Mouse (Mus musculus) erythroblast, embryonic 14.5 days (primary cell): ENCODE measurements around the gene AC161166.1. TPM values are rescaled to one million over a fixed set of nuclear protein-coding genes. Genes with fewer than 3 reads are reported as not detected.
"Not testable (repeated sequence)": the region's sequence is repeated elsewhere in the genome, so short reads cannot be mapped to it uniquely, and the experiment has no call there.

Experiments
- H3K27me3 ChIP-seq: 2 replicates; pipeline ENCODE4 v1.6.1; 2012; ENCODE audit warnings: inconsistent platforms; ENCODE audit not compliant: control insufficient read depth
- H3K36me3 ChIP-seq: 2 replicates; pipeline ENCODE4 v1.6.1; 2012; ENCODE audit warnings: mild to moderate bottlenecking, inconsistent platforms; ENCODE audit not compliant: control insufficient read depth
- H3K4me1 ChIP-seq: 2 replicates; pipeline ENCODE4 v1.6.1; 2012; ENCODE audit warnings: inconsistent platforms; ENCODE audit not compliant: control insufficient read depth
- H3K4me3 ChIP-seq: replicated peaks from 2 replicates; pipeline ENCODE3; 2012; ENCODE audit warnings: moderate library complexity, mild to moderate bottlenecking, inconsistent platforms
- H3K9me3 ChIP-seq: 2 replicates; pipeline ENCODE4 v1.6.1; 2012; ENCODE audit warnings: low read length, inconsistent platforms, mixed read lengths; ENCODE audit not compliant: control insufficient read depth
- GATA1 ChIP-seq: IDR thresholded peaks from 2 replicates; pipeline ENCODE4 v1.6.1; 2012; ENCODE audit warnings: low read length, inconsistent platforms, mixed read lengths
- TAL1 ChIP-seq: IDR thresholded peaks from 3 replicates; pipeline ENCODE4 v1.6.1; 2012; ENCODE audit warnings: low read length, inconsistent platforms, mixed read lengths
- polyA plus RNA-seq: library from polyadenylated mRNA; stranded (reverse); fragments of >175 nt; gene quantifications from 2 replicates; pipeline ENCODE4 v1.2.3, GENCODE M21; 2012

AC161166.1 gene
- polyA plus RNA-seq, 1 experiment, result not detected

DNA sequence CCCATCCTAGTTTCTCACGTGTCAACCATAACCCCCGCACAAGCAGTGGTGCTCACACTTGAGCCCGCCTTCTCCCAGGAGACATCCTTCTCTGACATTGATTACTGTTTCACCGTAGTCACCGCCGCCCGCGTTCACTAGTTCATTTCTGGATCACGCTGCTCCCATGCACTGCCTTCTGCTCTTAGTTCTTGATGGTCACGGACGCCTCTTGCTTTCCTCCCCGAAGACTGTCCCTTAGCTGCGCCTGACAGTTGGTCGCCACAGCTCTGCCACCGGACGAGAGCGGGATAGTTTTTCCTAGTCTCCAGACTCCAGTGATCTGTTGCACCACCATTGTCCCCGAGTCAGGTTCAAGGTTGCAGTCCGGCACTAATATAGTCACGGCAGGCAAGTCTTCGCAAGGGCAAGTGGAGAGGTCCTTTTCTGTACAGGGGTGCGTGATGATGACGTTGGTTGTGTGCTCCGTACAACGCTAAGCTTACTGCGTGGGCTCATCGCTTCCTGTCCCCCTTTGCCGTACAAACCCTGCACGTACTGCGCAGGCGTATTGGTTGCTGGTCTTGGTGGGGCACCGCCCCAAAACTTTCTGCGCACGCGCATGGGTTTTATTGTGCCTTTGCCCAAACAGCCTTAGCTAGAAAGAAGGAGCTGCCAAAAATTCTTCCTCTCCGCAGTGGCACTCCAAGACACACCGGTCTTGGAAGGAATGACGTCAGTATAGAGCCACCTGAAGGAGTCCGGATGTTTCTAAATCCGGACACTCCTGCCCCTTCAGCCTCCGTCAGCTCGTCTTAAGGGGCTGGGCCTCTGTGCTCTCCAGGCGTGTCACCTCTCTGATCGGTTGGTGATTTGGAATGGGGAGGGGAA lies 18.0 kb upstream of the AC161166.1 start, which contains the start of gene Irgq:
Gene Irgq, plus strand, starts transcription at position 628 of the 870 bp plus-strand sequence.
- H3K4me3 ChIP-seq, result peak within 1 kb of the TSS; percentile 84
- no peaks in the 10 kb centered on the region for H3K27me3 ChIP-seq
- TF ChIP-seq GATA1, result no peak
- no peak for TF ChIP-seq TAL1
- peaks cover 15% of the 10 kb centered on the region for H3K36me3 ChIP-seq
- 0 out of 2 replicates have a peak, but pooled peaks cover 6% of the 10 kb centered on the region for H3K9me3 ChIP-seq
- H3K4me1 ChIP-seq, result peaks cover 42% of the 10 kb centered on the region

DNA sequence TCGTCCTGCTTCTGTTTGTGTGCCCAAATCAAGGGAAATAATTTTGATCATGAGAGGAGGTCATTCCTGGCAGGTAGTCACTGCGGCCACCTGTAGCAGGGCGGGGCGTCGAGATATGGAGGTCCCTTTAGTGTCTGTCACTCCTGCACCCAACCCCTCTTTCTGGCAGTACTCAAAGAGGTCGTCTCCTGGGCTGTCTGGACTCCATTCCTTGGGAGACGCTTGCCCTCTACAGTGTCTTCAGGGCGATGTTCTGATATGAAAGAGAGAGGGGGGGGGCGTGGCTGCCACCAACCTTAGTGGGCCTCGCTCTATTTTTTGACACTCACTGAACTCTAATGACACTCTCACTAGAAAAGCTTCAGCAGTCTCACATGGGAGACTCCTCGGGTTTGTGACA lies 17.3 kb upstream of the AC161166.1 start:
- TF ChIP-seq GATA1 (no peak), TAL1 (no peak)
- Histone ChIP-seq H3K36me3 (peaks cover 15% of the 10 kb centered on the region), H3K9me3 (0 out of 2 replicates have a peak, but pooled peaks cover 6% of the 10 kb centered on the region), H3K4me3 (peak overlapping the region; percentile 84), H3K27me3 (no peaks in the 10 kb centered on the region), H3K4me1 (peaks cover 42% of the 10 kb centered on the region)

DNA sequence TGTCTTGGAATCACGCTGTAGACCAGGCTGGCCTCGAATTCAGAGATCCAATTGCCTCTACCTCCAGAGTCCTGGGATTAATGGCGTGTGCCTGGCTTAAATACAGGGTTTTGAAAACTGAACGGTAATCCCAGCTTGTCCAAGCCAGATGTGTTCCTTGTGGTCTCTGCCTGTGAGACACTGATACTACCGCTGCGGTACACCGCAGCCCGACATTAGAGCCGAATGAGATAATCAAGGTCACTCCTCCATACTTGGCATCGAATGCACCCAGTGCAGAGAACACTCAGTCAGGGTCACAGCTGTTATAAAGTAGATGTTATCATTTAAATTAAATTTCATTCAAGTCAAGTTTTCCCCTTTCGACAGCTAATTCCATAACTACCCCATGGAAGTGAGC lies 16.6 kb upstream of the AC161166.1 start:
- peaks cover 42% of the 10 kb centered on the region for H3K4me1 ChIP-seq
- H3K27me3 ChIP-seq, result no peaks in the 10 kb centered on the region
- 0 out of 2 replicates have a peak, but pooled peaks cover 4% of the 10 kb centered on the region for H3K9me3 ChIP-seq
- H3K36me3 ChIP-seq, result peaks cover 8% of the 10 kb centered on the region
- TF ChIP-seq GATA1 (no peak), TAL1 (no peak)
- no peak overlapping the region for H3K4me3 ChIP-seq

DNA sequence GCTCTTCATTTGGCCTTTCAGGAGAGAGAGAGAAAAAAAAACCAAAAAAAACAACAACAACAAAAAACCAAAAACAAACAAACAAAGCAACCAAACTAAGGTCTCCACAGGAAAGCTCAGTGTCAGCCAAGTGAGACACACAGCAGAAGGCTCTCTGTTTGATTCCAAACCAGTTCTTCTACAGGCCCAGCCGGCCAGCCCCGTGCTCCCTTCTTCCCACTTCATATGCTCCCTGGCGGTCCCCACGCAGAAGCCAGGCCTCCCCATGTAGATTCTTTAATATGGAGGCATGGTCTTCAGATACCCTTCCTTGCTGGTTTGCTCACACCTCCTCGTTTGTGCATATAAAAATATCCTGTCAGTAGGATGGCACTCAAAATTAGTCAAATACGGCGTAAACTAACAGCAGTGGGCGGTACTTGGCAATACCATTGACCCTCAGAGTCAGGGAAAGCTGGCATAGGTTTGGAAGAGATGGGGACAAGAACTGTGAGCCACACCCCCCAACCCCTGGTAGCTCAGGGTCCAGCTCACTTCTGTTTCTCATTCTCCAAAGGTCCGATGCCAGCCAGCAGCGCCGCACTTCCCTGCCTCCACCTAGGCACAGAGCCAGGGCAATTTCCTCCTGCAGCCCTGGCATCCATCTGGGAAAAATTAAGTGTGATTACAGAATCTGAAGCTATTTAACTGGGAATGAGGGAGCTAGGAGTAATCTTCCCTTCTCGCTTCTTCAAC lies 13.6 kb upstream of the AC161166.1 start:
- Histone ChIP-seq H3K27me3 (peaks cover 2% of the 10 kb centered on the region; the same call in 1 of the 2 replicates), H3K36me3 (no peaks in the 10 kb centered on the region), H3K4me3 (no peak overlapping the region), H3K9me3 (no peaks in the 10 kb centered on the region), H3K4me1 (peaks cover 24% of the 10 kb centered on the region)
- TF ChIP-seq GATA1 (no peak), TAL1 (no peak)

DNA sequence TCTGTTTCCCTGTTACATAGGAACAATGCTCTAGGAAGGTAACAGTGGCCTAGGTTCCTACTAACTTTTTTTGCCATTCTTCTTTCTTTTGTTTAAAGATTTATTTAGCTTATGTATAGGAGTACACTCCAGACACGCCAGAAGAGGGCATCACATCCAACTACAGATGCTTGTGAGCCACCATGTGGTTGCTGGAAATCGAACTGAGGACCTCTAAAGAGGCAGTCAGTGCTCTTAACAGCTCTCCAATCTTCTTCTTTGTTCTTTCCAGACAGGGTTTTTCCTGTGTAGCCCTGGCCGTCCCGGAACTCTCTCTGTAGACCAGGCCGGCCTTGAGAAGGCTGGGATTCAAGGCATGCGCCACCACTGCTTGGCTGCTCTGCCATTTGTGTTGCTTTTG lies 12.7 kb upstream of the AC161166.1 start:
- no peaks in the 10 kb centered on the region for H3K9me3 ChIP-seq
- H3K4me1 ChIP-seq, result peaks cover 16% of the 10 kb centered on the region
- no peak overlapping the region for H3K4me3 ChIP-seq
- no peak for TF ChIP-seq TAL1
- no peak for TF ChIP-seq GATA1
- H3K27me3 ChIP-seq, result peaks cover 2% of the 10 kb centered on the region; the same call in 1 of the 2 replicates
- H3K36me3 ChIP-seq, result no peaks in the 10 kb centered on the region

DNA sequence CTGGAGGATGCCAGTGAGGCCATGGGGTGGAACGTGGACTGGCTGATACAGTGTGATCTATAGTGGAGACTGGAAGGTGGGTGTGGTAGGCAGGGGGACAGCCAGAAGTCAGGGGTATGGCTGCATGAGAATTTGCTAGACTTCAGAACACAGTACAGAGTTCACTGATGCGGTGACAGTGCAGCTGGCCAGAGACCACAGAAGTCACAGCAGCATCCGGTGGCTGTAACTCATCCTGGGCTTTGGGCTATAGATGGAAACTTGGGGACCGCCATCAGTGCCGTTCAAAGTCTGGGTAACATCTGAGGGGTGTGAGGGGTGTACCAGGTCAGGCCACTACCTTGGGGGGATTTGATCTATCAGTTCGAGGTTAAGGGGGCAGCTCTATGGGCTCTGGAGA lies 11.5 kb upstream of the AC161166.1 start:
- H3K9me3 ChIP-seq, result no peaks in the 10 kb centered on the region
- H3K4me1 ChIP-seq, result peaks cover 3% of the 10 kb centered on the region
- H3K27me3 ChIP-seq, result peaks cover 2% of the 10 kb centered on the region; the same call in 1 of the 2 replicates
- H3K36me3 ChIP-seq, result no peaks in the 10 kb centered on the region
- no peak overlapping the region for H3K4me3 ChIP-seq
- TF ChIP-seq TAL1, result no peak
- no peak for TF ChIP-seq GATA1

DNA sequence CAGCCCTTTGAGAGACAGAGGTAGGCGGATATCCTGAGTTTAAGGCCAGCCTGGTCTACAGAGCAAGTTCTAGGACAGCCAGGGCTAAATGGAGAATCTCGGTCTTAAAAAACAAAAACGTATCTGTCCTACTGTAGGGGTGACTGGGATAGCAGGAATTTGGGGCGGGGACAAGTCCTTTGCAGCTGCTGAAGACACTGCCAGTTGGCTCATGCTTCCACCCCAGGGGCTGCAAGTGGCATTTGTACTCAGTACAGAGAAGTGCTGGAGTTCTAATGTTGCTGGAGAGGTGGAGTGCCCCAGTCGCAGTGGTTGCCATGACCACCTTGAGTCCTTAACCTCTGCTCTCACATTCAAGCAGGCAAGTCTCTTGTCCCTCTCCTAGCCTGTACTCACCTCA lies 10.6 kb upstream of the AC161166.1 start:
- no peak overlapping the region for H3K4me3 ChIP-seq
- H3K9me3 ChIP-seq, result no peaks in the 10 kb centered on the region
- TF ChIP-seq GATA1 (no peak), TAL1 (no peak)
- no peaks in the 10 kb centered on the region for H3K36me3 ChIP-seq
- H3K27me3 ChIP-seq, result peaks cover 2% of the 10 kb centered on the region; the same call in 1 of the 2 replicates
- H3K4me1 ChIP-seq, result 0 out of 2 replicates have a peak, but pooled peaks cover 2% of the 10 kb centered on the region

DNA sequence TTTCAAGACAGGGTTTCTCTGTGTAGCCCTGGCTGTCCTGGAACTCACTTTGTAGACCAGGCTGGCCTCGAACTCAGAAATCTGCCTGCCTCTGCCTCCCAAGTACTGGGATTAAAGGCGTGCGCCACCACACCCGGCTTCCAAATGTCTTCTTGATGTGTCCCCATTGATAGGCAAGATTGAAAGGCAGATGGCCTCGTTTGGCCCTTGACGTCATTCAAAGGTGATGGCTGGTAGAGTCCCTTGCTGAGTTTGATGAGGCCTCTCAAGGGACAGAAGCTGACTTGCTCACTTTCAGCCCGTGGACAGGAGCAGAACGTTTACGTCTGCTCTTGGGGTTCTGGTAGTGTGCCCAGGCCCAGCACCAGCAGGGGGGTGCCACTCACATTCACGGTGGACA lies 7.8 kb upstream of the AC161166.1 start:
- not testable (repeated sequence) for H3K27me3 ChIP-seq, H3K4me1 ChIP-seq, H3K9me3 ChIP-seq, H3K4me3 ChIP-seq, H3K36me3 ChIP-seq

DNA sequence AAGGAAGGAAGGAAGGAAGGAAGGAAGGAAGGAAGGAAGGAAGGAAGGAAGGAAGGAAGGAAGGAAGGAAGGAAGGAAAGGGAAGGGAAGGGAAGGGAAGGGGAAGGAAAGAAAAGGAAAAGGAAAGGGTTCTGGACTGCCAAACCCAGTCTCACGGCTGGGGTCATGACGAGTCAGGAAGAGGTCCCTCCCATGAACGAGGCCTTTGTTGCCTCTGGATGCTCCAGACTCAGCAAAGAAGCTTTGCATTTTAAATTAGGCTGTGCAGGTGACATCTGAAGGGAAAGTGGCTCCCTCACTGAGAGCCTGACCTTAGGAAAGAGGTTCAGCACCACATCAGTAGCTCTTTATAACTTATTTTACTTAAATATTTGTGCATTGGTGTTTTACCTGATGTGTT lies 6.9 kb upstream of the AC161166.1 start:
- H3K4me3 ChIP-seq, result no peak overlapping the region
- no peak for TF ChIP-seq GATA1
- no peak for TF ChIP-seq TAL1

More for the DNA sequence above, 6.9 kb upstream of the AC161166.1 start:
- H3K4me1 ChIP-seq, result no peaks in the 10 kb centered on the region
- H3K27me3 ChIP-seq, result peaks cover 2% of the 10 kb centered on the region; the same call in 1 of the 2 replicates
- no peaks in the 10 kb centered on the region for H3K9me3 ChIP-seq
- no peaks in the 10 kb centered on the region for H3K36me3 ChIP-seq
